Mouse (Mus musculus): Measurements from ENCODE around the gene Hmcn2. TPM values are rescaled to one million over a fixed set of nuclear protein-coding genes. Genes with fewer than 3 reads are reported as not detected.
A peak's percentile ranks its signal among the peaks of the same experiment; 100 is the strongest.

Gene Hmcn2
- polyA plus RNA-seq, 1 experiment from 2014 or later, result 0.47 TPM

- Histone ChIP-seq H3K27ac (replicated peaks) (no peak overlapping the region), H3K27me3 (peaks cover 19% of the 10 kb centered on the region; the same call in 1 of the 2 replicates), H3K4me1 (peaks cover 22% of the 10 kb centered on the region), H3K9me3 (replicated peaks) (no peaks in the 10 kb centered on the region), H3K36me3 (0 out of 2 replicates have a peak, but pooled peaks cover 3% of the 10 kb centered on the region), H3K4me2 (replicated peaks) (peak overlapping the region; percentile 99), H3K4me3 (replicated peaks) (peak overlapping the region; percentile 52), H3K9ac (0 out of 2 replicates have a peak overlapping the region, but pooled peaks have one; percentile 26)
- WGBS, result 27% methylated on average over 7 of the region's 7 CpGs
- ATAC-seq (ENCODE audit: insufficient number of reproducible peaks, low FRiP score, low TSS enrichment, low read depth), result no peak
Observed at GRCm38 (mm10) chr2:31469480-31469879, 155.3 kb downstream of the Hmcn2 start.

- Histone ChIP-seq H3K9me3 (replicated peaks) (no peaks in the 10 kb centered on the region), H3K9ac (peak within 1 kb of the TSS; percentile 26; the same call in 1 of the 2 replicates), H3K4me1 (peaks cover 22% of the 10 kb centered on the region), H3K27ac (replicated peaks) (peak within 1 kb of the TSS; percentile 44; the same call in 1 of the 2 replicates), H3K4me2 (replicated peaks) (peak within 1 kb of the TSS; percentile 99), H3K27me3 (peaks cover 19% of the 10 kb centered on the region; the same call in 1 of the 2 replicates), H3K36me3 (0 out of 2 replicates have a peak, but pooled peaks cover 3% of the 10 kb centered on the region), H3K4me3 (replicated peaks) (peak within 1 kb of the TSS; percentile 52)
- under 1% methylated on average over 41 of the region's 49 CpGs for WGBS
- peak; percentile 78 for ATAC-seq (ENCODE audit: insufficient number of reproducible peaks, low FRiP score, low TSS enrichment, low read depth)
Observed at GRCm38 (mm10) chr2:31469931-31470682, 155.9 kb downstream of the Hmcn2 start, which contains the start of gene Ass1. Ass1 (plus strand) TSS chr2:31470207.

- WGBS, result 7% methylated on average over 19 of the region's 19 CpGs
- Histone ChIP-seq H3K4me3 (replicated peaks) (peak overlapping the region; percentile 52), H3K4me1 (peaks cover 22% of the 10 kb centered on the region), H3K4me2 (replicated peaks) (peak overlapping the region; percentile 99), H3K36me3 (0 out of 2 replicates have a peak, but pooled peaks cover 3% of the 10 kb centered on the region), H3K27ac (replicated peaks) (peak overlapping the region; percentile 44; the same call in 1 of the 2 replicates), H3K9ac (peak overlapping the region; percentile 26; the same call in 1 of the 2 replicates), H3K27me3 (peaks cover 19% of the 10 kb centered on the region; the same call in 1 of the 2 replicates), H3K9me3 (replicated peaks) (no peaks in the 10 kb centered on the region)
- ATAC-seq (ENCODE audit: insufficient number of reproducible peaks, low FRiP score, low TSS enrichment, low read depth), result no peak
Observed at GRCm38 (mm10) chr2:31470683-31471385, 156.6 kb downstream of the Hmcn2 start.

GRCm38 (mm10) chr2:31471611-31472010, 157.4 kb downstream of the Hmcn2 start:
- H3K36me3 ChIP-seq, result 0 out of 2 replicates have a peak, but pooled peaks cover 3% of the 10 kb centered on the region
- H3K4me2 ChIP-seq (replicated peaks), result no peak overlapping the region
- ATAC-seq (ENCODE audit: insufficient number of reproducible peaks, low FRiP score, low TSS enrichment, low read depth), result no peak
- H3K27ac ChIP-seq (replicated peaks), result no peak overlapping the region
- H3K4me1 ChIP-seq, result peaks cover 22% of the 10 kb centered on the region
- no peak overlapping the region for H3K4me3 ChIP-seq (replicated peaks)
- H3K27me3 ChIP-seq, result peaks cover 19% of the 10 kb centered on the region; the same call in 1 of the 2 replicates
- WGBS, result 50% methylated on average over 6 of the region's 6 CpGs
- H3K9me3 ChIP-seq (replicated peaks), result no peaks in the 10 kb centered on the region
- H3K9ac ChIP-seq, result no peak overlapping the region

GRCm38 (mm10) chr2:31472406-31473065, 158.3 kb downstream of the Hmcn2 start:
- 48% methylated on average over 10 of the region's 10 CpGs for WGBS
- no peak for ATAC-seq (ENCODE audit: insufficient number of reproducible peaks, low FRiP score, low TSS enrichment, low read depth)
- Histone ChIP-seq H3K9ac (no peak overlapping the region), H3K27ac (replicated peaks) (no peak overlapping the region), H3K4me3 (replicated peaks) (no peak overlapping the region), H3K4me1 (peaks cover 24% of the 10 kb centered on the region), H3K36me3 (peaks cover 5% of the 10 kb centered on the region; the same call in 1 of the 2 replicates), H3K9me3 (replicated peaks) (no peaks in the 10 kb centered on the region), H3K27me3 (peaks cover 19% of the 10 kb centered on the region; the same call in 1 of the 2 replicates), H3K4me2 (replicated peaks) (no peak overlapping the region)

- ATAC-seq (ENCODE audit: insufficient number of reproducible peaks, low FRiP score, low TSS enrichment, low read depth), result no peak
- Histone ChIP-seq H3K9me3 (replicated peaks) (no peaks in the 10 kb centered on the region), H3K36me3 (peaks cover 5% of the 10 kb centered on the region; the same call in 1 of the 2 replicates), H3K4me3 (replicated peaks) (no peak overlapping the region), H3K4me2 (replicated peaks) (no peak overlapping the region), H3K9ac (no peak overlapping the region), H3K4me1 (peaks cover 26% of the 10 kb centered on the region), H3K27ac (replicated peaks) (no peak overlapping the region), H3K27me3 (peaks cover 9% of the 10 kb centered on the region; the same call in 1 of the 2 replicates)
- WGBS, result 67% methylated on average over 4 of the region's 4 CpGs
Observed at GRCm38 (mm10) chr2:31473941-31474340, 159.7 kb downstream of the Hmcn2 start.

GRCm38 (mm10) chr2:31474686-31475085, 160.5 kb downstream of the Hmcn2 start:
- 67% methylated on average over 5 of the region's 5 CpGs for WGBS
- ATAC-seq (ENCODE audit: insufficient number of reproducible peaks, low FRiP score, low TSS enrichment, low read depth), result no peak

GRCm38 (mm10) chr2:31476107-31476820, 162.0 kb downstream of the Hmcn2 start:
- WGBS, result 62% methylated on average over 10 of the region's 10 CpGs
- no peak overlapping the region for H3K4me2 ChIP-seq (replicated peaks)
- ATAC-seq (ENCODE audit: insufficient number of reproducible peaks, low FRiP score, low TSS enrichment, low read depth), result no peak
- H3K4me3 ChIP-seq (replicated peaks), result no peak overlapping the region
- H3K4me1 ChIP-seq, result peaks cover 7% of the 10 kb centered on the region; the same call in 1 of the 2 replicates
- peaks cover 4% of the 10 kb centered on the region; the same call in 1 of the 2 replicates for H3K27me3 ChIP-seq
- H3K27ac ChIP-seq (replicated peaks), result no peak overlapping the region
- H3K9me3 ChIP-seq (replicated peaks), result no peaks in the 10 kb centered on the region
- no peak overlapping the region for H3K9ac ChIP-seq
- peaks cover 5% of the 10 kb centered on the region; the same call in 1 of the 2 replicates for H3K36me3 ChIP-seq

More at GRCm38 (mm10) chr2:31474686-31475085, 160.5 kb downstream of the Hmcn2 start:
- H3K27ac ChIP-seq (replicated peaks), result no peak overlapping the region
- H3K27me3 ChIP-seq, result peaks cover 4% of the 10 kb centered on the region; the same call in 1 of the 2 replicates
- H3K4me2 ChIP-seq (replicated peaks), result no peak overlapping the region
- H3K4me3 ChIP-seq (replicated peaks), result no peak overlapping the region
- peaks cover 5% of the 10 kb centered on the region; the same call in 1 of the 2 replicates for H3K36me3 ChIP-seq
- H3K9me3 ChIP-seq (replicated peaks), result no peaks in the 10 kb centered on the region
- H3K4me1 ChIP-seq, result peaks cover 21% of the 10 kb centered on the region
- no peak overlapping the region for H3K9ac ChIP-seq

GRCm38 (mm10) chr2:31477234-31478161, 163.3 kb downstream of the Hmcn2 start:
- no peak overlapping the region for H3K27ac ChIP-seq (replicated peaks)
- H3K27me3 ChIP-seq, result peaks cover 10% of the 10 kb centered on the region
- H3K4me3 ChIP-seq (replicated peaks), result no peak overlapping the region
- H3K36me3 ChIP-seq, result peaks cover 5% of the 10 kb centered on the region; the same call in 1 of the 2 replicates
- no peak overlapping the region for H3K4me2 ChIP-seq (replicated peaks)
- H3K9me3 ChIP-seq (replicated peaks), result no peaks in the 10 kb centered on the region
- WGBS, result 73% methylated on average over 12 of the region's 12 CpGs
- H3K9ac ChIP-seq, result no peak overlapping the region
- H3K4me1 ChIP-seq, result peaks cover 4% of the 10 kb centered on the region; the same call in 1 of the 2 replicates
- no peak for ATAC-seq (ENCODE audit: insufficient number of reproducible peaks, low FRiP score, low TSS enrichment, low read depth)
